Mouse (Mus musculus): ENCODE measurements at regions not wholly inside any gene's neighbourhood (a gene's known extent, or its start where the extent isn't known, plus 50 kb on each side); places are given as distances from the start of the nearest gene placed in this dataset.

DNA sequence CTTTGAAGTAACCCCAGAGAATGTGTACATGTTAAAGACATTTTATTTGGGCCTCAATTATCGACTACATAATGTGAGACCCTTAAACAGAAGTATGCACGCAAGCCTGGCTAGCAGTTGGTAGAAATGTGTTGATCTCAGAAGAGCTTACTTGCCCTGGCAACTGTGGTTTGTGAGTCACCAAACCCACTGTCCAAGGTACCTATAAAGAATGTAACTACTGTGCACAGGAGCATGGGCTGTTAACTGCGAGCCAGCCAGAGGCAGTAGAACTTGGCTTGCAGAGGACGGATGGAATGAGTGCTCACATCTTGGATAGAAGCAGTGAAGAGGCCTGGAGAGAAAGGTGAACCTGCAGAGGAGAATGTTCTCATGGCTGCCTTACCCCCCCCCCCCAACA is 129.9 kb downstream of the Irs2 start:
- TF ChIP-seq CTCF (IDR thresholded peaks at IDR 0.05; ENCODE audit: insufficient read depth, low read depth, low read length): no peak
- TF ChIP-seq POLR2A (IDR thresholded peaks at IDR 0.05; ENCODE audit: insufficient read depth, low read depth, low read length): no peak
